Mouse (Mus musculus): ENCODE results near the gene Krcc1.
"Not testable (repeated sequence)": the region's sequence is repeated elsewhere in the genome, so short reads cannot be mapped to it uniquely, and the experiment has no call there.

Krcc1 gene

GRCm38 (mm10) chr6:71261060-71261459 lies 10.4 kb upstream of the Krcc1 start:
- DNase-seq (ENCODE audit: inconsistent age in 2 of 2, low spot score in 1 of 2), result no peak

GRCm38 (mm10) chr6:71262142-71262833 lies 9.2 kb upstream of the Krcc1 start:
- no peak for DNase-seq (ENCODE audit: inconsistent age in 2 of 2, low spot score in 1 of 2)

- DNase-seq (ENCODE audit: inconsistent age in 2 of 2, low spot score in 1 of 2), result not testable (repeated sequence)
Observed at GRCm38 (mm10) chr6:71267603-71268002, 3.9 kb upstream of the Krcc1 start.

GRCm38 (mm10) chr6:71268929-71269685 lies 2.4 kb upstream of the Krcc1 start:
- DNase-seq (ENCODE audit: inconsistent age in 2 of 2, low spot score in 1 of 2), result peak in 1 of 2 experiments; percentile 44

GRCm38 (mm10) chr6:71269686-71270050 lies 1.8 kb upstream of the Krcc1 start:
- DNase-seq (ENCODE audit: inconsistent age in 2 of 2, low spot score in 1 of 2), result peak in 1 of 2 experiments; percentile 44

GRCm38 (mm10) chr6:71270301-71271056 lies 998 bp upstream of the Krcc1 start:
- peak; percentile 53 to 79 for DNase-seq (ENCODE audit: inconsistent age in 2 of 2, low spot score in 1 of 2)

- no peak for DNase-seq (ENCODE audit: inconsistent age in 2 of 2, low spot score in 1 of 2)
Observed at GRCm38 (mm10) chr6:71271057-71271388, 454 bp upstream of the Krcc1 start.

GRCm38 (mm10) chr6:71272316-71272741 lies 852 bp downstream of the Krcc1 start:
- no peak for DNase-seq (ENCODE audit: inconsistent age in 2 of 2, low spot score in 1 of 2)

- no peak for DNase-seq (ENCODE audit: inconsistent age in 2 of 2, low spot score in 1 of 2)
Observed at GRCm38 (mm10) chr6:71273715-71274114, 2.2 kb downstream of the Krcc1 start.

- DNase-seq (ENCODE audit: inconsistent age in 2 of 2, low spot score in 1 of 2), result no peak
Observed at GRCm38 (mm10) chr6:71274621-71275020, 3.1 kb downstream of the Krcc1 start.

- DNase-seq (ENCODE audit: inconsistent age in 2 of 2, low spot score in 1 of 2), result peak in 1 of 2 experiments; percentile 32
Observed at GRCm38 (mm10) chr6:71279418-71279817, 7.9 kb downstream of the Krcc1 start.

GRCm38 (mm10) chr6:71293509-71293908 lies 22.0 kb downstream of the Krcc1 start:
- DNase-seq (ENCODE audit: inconsistent age in 2 of 2, low spot score in 1 of 2), result no peak

- no peak for DNase-seq (ENCODE audit: inconsistent age in 2 of 2, low spot score in 1 of 2)
Observed at GRCm38 (mm10) chr6:71295303-71295702, 23.8 kb downstream of the Krcc1 start.

GRCm38 (mm10) chr6:71298051-71298450 lies 26.6 kb downstream of the Krcc1 start:
- DNase-seq (ENCODE audit: inconsistent age in 2 of 2, low spot score in 1 of 2), result no peak

- peak; percentile 22 to 49 for DNase-seq (ENCODE audit: inconsistent age in 2 of 2, low spot score in 1 of 2)
Observed at GRCm38 (mm10) chr6:71298751-71299150, 27.3 kb downstream of the Krcc1 start.

GRCm38 (mm10) chr6:71302097-71302731 lies 30.7 kb downstream of the Krcc1 start:
- DNase-seq (ENCODE audit: inconsistent age in 2 of 2, low spot score in 1 of 2), result peak in 1 of 2 experiments; percentile 34

- DNase-seq (ENCODE audit: inconsistent age in 2 of 2, low spot score in 1 of 2), result no peak
Observed at GRCm38 (mm10) chr6:71307486-71307885, 36.0 kb downstream of the Krcc1 start.

GRCm38 (mm10) chr6:71321826-71322283 lies 50.4 kb downstream of the Krcc1 start, which contains the start of gene Smyd1:
Smyd1 (minus strand) TSS chr6:71322233.
- DNase-seq (ENCODE audit: inconsistent age in 2 of 2, low spot score in 1 of 2), result no peak

GRCm38 (mm10) chr6:71322491-71322921 lies 51.0 kb downstream of the Krcc1 start, which contains the start of gene Cd8b1:
Cd8b1 (plus strand) TSS chr6:71322788.
- no peak for DNase-seq (ENCODE audit: inconsistent age in 2 of 2, low spot score in 1 of 2)

GRCm38 (mm10) chr6:71324816-71325215 lies 53.3 kb downstream of the Krcc1 start:
- no peak for DNase-seq (ENCODE audit: inconsistent age in 2 of 2, low spot score in 1 of 2)

- no peak for DNase-seq (ENCODE audit: inconsistent age in 2 of 2, low spot score in 1 of 2)
Observed at GRCm38 (mm10) chr6:71329881-71330280, 58.4 kb downstream of the Krcc1 start.
